8 mouse cellular contexts compared by ENCODE assay signal in genomic region chrX:36816953-36817441, GRCm38 (mm10). TPM values are rescaled to one million over a fixed set of nuclear protein-coding genes. Genes with fewer than 3 reads are reported as not detected.
DNase-seq lines count a peak whose midpoint lies in the region; ATAC-seq lines count a peak whose summit lies in the region.

No protein-coding gene starts in this region.

- peak overlapping the region; percentile 29 for H3K4me3 ChIP-seq in heart, embryonic 11.5 days (ENCODE audit: low read depth, low read length)
- 0 out of 2 replicates have a peak overlapping the region, but pooled peaks have one; percentile 6 for H3K4me3 ChIP-seq in intestine, embryonic 14.5 days (ENCODE audit: low read depth, low read length)

- WGBS in heart, embryonic 11.5 days (ENCODE audit: insufficient replicate concordance) = 6% methylated on average over 10 of the region's 10 CpGs
- WGBS in intestine, embryonic 14.5 days = 10% methylated on average over 9 of the region's 10 CpGs

- intact Hi-C loops in heart, postnatal 14 days (cut with DNase I) = no loop called here
- intact Hi-C loops in gastrocnemius, postnatal 14 days (cut with DNase I; ENCODE audit: low total_unique reads) = no loop called here

- peak overlapping the region; percentile 48 for H3K9ac ChIP-seq in heart, embryonic 11.5 days (ENCODE audit: low read depth, low read length)
- H3K9ac ChIP-seq in intestine, embryonic 14.5 days (ENCODE audit: low read length) = 0 out of 2 replicates have a peak overlapping the region, but pooled peaks have one; percentile 13

- peak overlapping the region; percentile 71 for H3K27ac ChIP-seq in heart, embryonic 11.5 days (ENCODE audit: low read depth, low read length)
- H3K27ac ChIP-seq in intestine, embryonic 14.5 days (ENCODE audit: low read depth) = peak overlapping the region; percentile 75; the same call in 1 of the 2 replicates

- H3K4me2 ChIP-seq in heart, embryonic 11.5 days = peak overlapping the region; percentile 52
- peak overlapping the region; percentile 42 for H3K4me2 ChIP-seq in intestine, embryonic 14.5 days (ENCODE audit: low read length)

- no peaks in the 10 kb centered on the region; the same call in 1 of the 2 replicates for H3K4me1 ChIP-seq in heart, embryonic 11.5 days (ENCODE audit: control insufficient read depth, insufficient read depth, low read length)
- H3K4me1 ChIP-seq in intestine, embryonic 14.5 days (replicated peaks; ENCODE audit: control insufficient read depth, insufficient read depth, low read length) = no peaks in the 10 kb centered on the region; the same call in 1 of the 2 replicates

- H3K27me3 ChIP-seq in heart, embryonic 11.5 days (ENCODE audit: control insufficient read depth, insufficient read depth, low read length) = no peaks in the 10 kb centered on the region
- no peaks in the 10 kb centered on the region for H3K27me3 ChIP-seq in intestine, embryonic 14.5 days (replicated peaks; ENCODE audit: control insufficient read depth, insufficient read depth, low read length)

- DNase-seq in heart, postnatal 14 days = no peak
- peak; percentile 68 for DNase-seq in embryo, embryonic 10 days (ENCODE audit: low spot score)
- peak; percentile 55 for DNase-seq in intestine, embryonic 14.5 days (ENCODE audit: low spot score)
- no peak for DNase-seq in left cerebral cortex, adult 9 months (ENCODE audit: low spot score in 2 of 2)
- DNase-seq in gastrocnemius, postnatal 14 days = no peak
- DNase-seq in right cerebral cortex, adult 2 months (ENCODE audit: low spot score in 2 of 2) = no peak

- H3K36me3 ChIP-seq in heart, embryonic 11.5 days (ENCODE audit: control insufficient read depth, insufficient read depth, low read length) = no peaks in the 10 kb centered on the region
- no peaks in the 10 kb centered on the region for H3K36me3 ChIP-seq in intestine, embryonic 14.5 days (ENCODE audit: control insufficient read depth, insufficient read depth, low read length)

- H3K9me3 ChIP-seq in heart, embryonic 11.5 days (replicated peaks; ENCODE audit: control insufficient read depth, low read length) = no peaks in the 10 kb centered on the region
- H3K9me3 ChIP-seq in intestine, embryonic 14.5 days (ENCODE audit: control insufficient read depth, low read length) = no peaks in the 10 kb centered on the region

- ATAC-seq in heart, embryonic 11.5 days (replicated peaks; ENCODE audit: insufficient number of reproducible peaks, low FRiP score, low TSS enrichment) = peak; percentile 65
- ATAC-seq in intestine, embryonic 14.5 days (replicated peaks; ENCODE audit: low FRiP score, low TSS enrichment, low read depth) = peak; percentile 77
- peak; percentile 44; the same call in 1 of the 2 replicates for ATAC-seq in megakaryocyte-erythroid progenitor cell, adult 5-6 weeks (replicated peaks; ENCODE audit: low FRiP score, low TSS enrichment, poor library complexity, severe bottlenecking)

RNA-seq across cellular contexts. Expression of gene Slc25a5, which starts 21.5 kb away (rescaled TPM):
- 1,149 and 1,243 TPM in 2 replicates for polyA plus RNA-seq in heart, embryonic 11.5 days (2014; fragmentation: Nextera tagmentation; extraction: Ambion mirVana)
- 100 to 1,000 TPM; 545 to 681 TPM for total RNA-seq in heart, postnatal 14 days (2021)
- polyA plus RNA-seq in intestine, embryonic 14.5 days (2014; fragmentation: Nextera tagmentation; extraction: Ambion mirVana) = 766 and 827 TPM in 2 replicates
- 645 and 809 TPM in 2 replicates for total RNA-seq in megakaryocyte-erythroid progenitor cell, adult 5-6 weeks (2014; fragmentation: Nextera tagmentation)
- 912 and 1,001 TPM in 2 replicates for total RNA-seq in megakaryocyte-erythroid progenitor cell, adult 5-6 weeks (2017)
- 100 to 1,000 TPM; 163 to 168 TPM for total RNA-seq in gastrocnemius, postnatal 14 days (2021)

RNA-seq across cellular contexts. Expression of gene Ube2a, which starts 56.7 kb away (rescaled TPM):
- 125 and 126 TPM in 2 replicates for polyA plus RNA-seq in heart, embryonic 11.5 days (2014; fragmentation: Nextera tagmentation; extraction: Ambion mirVana)
- total RNA-seq in heart, postnatal 14 days (2021) = 10 to 100 TPM; 75.9 to 77.4 TPM
- 114 and 117 TPM in 2 replicates for polyA plus RNA-seq in intestine, embryonic 14.5 days (2014; fragmentation: Nextera tagmentation; extraction: Ambion mirVana)
- 65.0 and 68.2 TPM in 2 replicates for total RNA-seq in megakaryocyte-erythroid progenitor cell, adult 5-6 weeks (2014; fragmentation: Nextera tagmentation)
- total RNA-seq in megakaryocyte-erythroid progenitor cell, adult 5-6 weeks (2017) = 7.4 and 19.6 TPM in 2 replicates
- total RNA-seq in gastrocnemius, postnatal 14 days (2021) = 10 to 100 TPM; 36.8 to 38.6 TPM

RNA-seq across cellular contexts. Expression of gene C330007P06Rik, which starts 56.9 kb away (rescaled TPM):
- polyA plus RNA-seq in heart, embryonic 11.5 days (2014; fragmentation: Nextera tagmentation; extraction: Ambion mirVana) = 23.4 and 27.9 TPM in 2 replicates
- total RNA-seq in heart, postnatal 14 days (2021) = 10 to 100 TPM; 16.3 to 17.4 TPM
- polyA plus RNA-seq in intestine, embryonic 14.5 days (2014; fragmentation: Nextera tagmentation; extraction: Ambion mirVana) = 30.7 and 32.5 TPM in 2 replicates
- total RNA-seq in megakaryocyte-erythroid progenitor cell, adult 5-6 weeks (2014; fragmentation: Nextera tagmentation) = 33.9 and 37.3 TPM in 2 replicates
- total RNA-seq in megakaryocyte-erythroid progenitor cell, adult 5-6 weeks (2017) = 63.0 and 67.4 TPM in 2 replicates
- 10 to 100 TPM; 11.3 to 11.7 TPM for total RNA-seq in gastrocnemius, postnatal 14 days (2021)

Comparison
In these comparisons a context has a peak if more than half of its experiments do, and no peak if none do; other contexts are left out.
1. DNase-seq: peak in embryo, embryonic 10 days (single experiment) and intestine, embryonic 14.5 days (single experiment); none in heart, postnatal 14 days (0 of 2), left cerebral cortex, adult 9 months (0 of 2), gastrocnemius, postnatal 14 days (single experiment) and right cerebral cortex, adult 2 months (0 of 2).
2. Peak in every context shown above with its lines, with median percentiles within 50 percentile points of each other: ATAC-seq.